Mouse (Mus musculus) megakaryocyte, embryonic 14.5 days (primary cell): ENCODE measurements around the gene Dusp27. TPM values are rescaled to one million over a fixed set of nuclear protein-coding genes. Genes with fewer than 3 reads are reported as not detected.

Experiments used
- H3K27me3 ChIP-seq: replicated peaks from 2 replicates; pipeline ENCODE3; 2012; ENCODE audit warnings: inconsistent platforms
- H3K36me3 ChIP-seq: replicated peaks from 2 replicates; pipeline ENCODE3; 2012; ENCODE audit warnings: low read length, inconsistent platforms, mixed read lengths
- H3K4me1 ChIP-seq: 2 replicates; pipeline ENCODE4 v1.6.1; 2012; ENCODE audit warnings: inconsistent platforms
- H3K4me3 ChIP-seq: replicated peaks from 2 replicates; pipeline ENCODE3; 2012; ENCODE audit warnings: moderate library complexity, mild to moderate bottlenecking, inconsistent platforms
- H3K9me3 ChIP-seq: 2 replicates; pipeline ENCODE4 v1.6.1; 2012; ENCODE audit warnings: inconsistent platforms
- FLI1 ChIP-seq: IDR thresholded peaks from 2 replicates; pipeline ENCODE4 v1.6.1; 2012; ENCODE audit warnings: low read length, inconsistent platforms, mixed read lengths
- GATA1 ChIP-seq: IDR thresholded peaks from 3 replicates; pipeline ENCODE4 v1.6.1; 2012; ENCODE audit warnings: mixed read lengths, low read length, inconsistent platforms, borderline replicate concordance
- polyA plus RNA-seq: library from polyadenylated mRNA; stranded (reverse); fragments of >175 nt; gene quantifications from 2 replicates; pipeline ENCODE4 v1.2.3, GENCODE M21; 2012; ENCODE audit warnings: low replicate concordance; ENCODE audit not compliant: insufficient read depth

The Dusp27 gene
- polyA plus RNA-seq, 1 experiment = not detected

GRCm38 (mm10) chr1:166160111-166160510, 32.4 kb upstream of the Dusp27 start:
- H3K9me3 ChIP-seq = peaks cover 6% of the 10 kb centered on the region; the same call in 1 of the 2 replicates
- no peak for TF ChIP-seq GATA1
- no peak for TF ChIP-seq FLI1
- H3K27me3 ChIP-seq = peaks cover 50% of the 10 kb centered on the region
- H3K36me3 ChIP-seq = no peaks in the 10 kb centered on the region
- no peak overlapping the region for H3K4me3 ChIP-seq
- H3K4me1 ChIP-seq = 0 out of 2 replicates have a peak, but pooled peaks cover 7% of the 10 kb centered on the region

- Histone ChIP-seq H3K9me3 (peaks cover 8% of the 10 kb centered on the region; the same call in 1 of the 2 replicates), H3K27me3 (peaks cover 47% of the 10 kb centered on the region), H3K4me1 (peaks cover 16% of the 10 kb centered on the region), H3K36me3 (no peaks in the 10 kb centered on the region), H3K4me3 (no peak overlapping the region)
- TF ChIP-seq FLI1 = no peak
- no peak for TF ChIP-seq GATA1
Measured at GRCm38 (mm10) chr1:166158664-166159063, 30.9 kb upstream of the Dusp27 start.

- Histone ChIP-seq H3K9me3 (peaks cover 8% of the 10 kb centered on the region; the same call in 1 of the 2 replicates), H3K27me3 (peaks cover 44% of the 10 kb centered on the region), H3K4me3 (no peak overlapping the region), H3K36me3 (no peaks in the 10 kb centered on the region), H3K4me1 (peaks cover 26% of the 10 kb centered on the region)
- TF ChIP-seq GATA1 (no peak), FLI1 (no peak)
Measured at GRCm38 (mm10) chr1:166157712-166158111, 30.0 kb upstream of the Dusp27 start.

DNA sequence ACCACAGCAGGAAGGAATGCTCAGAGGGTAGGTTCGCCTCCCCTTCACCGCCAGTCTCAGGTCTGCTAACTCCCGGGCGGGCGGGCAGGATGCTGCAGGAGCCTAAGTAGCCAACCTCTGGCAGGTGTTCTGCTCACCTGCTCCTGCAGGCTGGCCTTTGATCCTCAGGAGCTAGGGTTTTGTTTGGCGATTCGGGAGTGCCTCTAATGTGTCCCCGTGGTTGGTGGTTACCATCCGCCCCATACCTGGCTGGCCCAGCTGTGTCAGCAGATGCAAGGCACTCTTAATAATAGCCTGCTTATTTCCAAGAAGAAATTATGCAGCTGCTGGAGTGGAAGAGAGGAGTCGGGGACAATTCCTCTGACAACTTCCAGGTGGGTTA, 27.4 kb upstream of the Dusp27 start:
- no peak for TF ChIP-seq GATA1
- TF ChIP-seq FLI1 = no peak
- Histone ChIP-seq H3K9me3 (peaks cover 8% of the 10 kb centered on the region; the same call in 1 of the 2 replicates), H3K36me3 (no peaks in the 10 kb centered on the region), H3K4me1 (peaks cover 38% of the 10 kb centered on the region), H3K4me3 (no peak overlapping the region), H3K27me3 (peaks cover 35% of the 10 kb centered on the region)

DNA sequence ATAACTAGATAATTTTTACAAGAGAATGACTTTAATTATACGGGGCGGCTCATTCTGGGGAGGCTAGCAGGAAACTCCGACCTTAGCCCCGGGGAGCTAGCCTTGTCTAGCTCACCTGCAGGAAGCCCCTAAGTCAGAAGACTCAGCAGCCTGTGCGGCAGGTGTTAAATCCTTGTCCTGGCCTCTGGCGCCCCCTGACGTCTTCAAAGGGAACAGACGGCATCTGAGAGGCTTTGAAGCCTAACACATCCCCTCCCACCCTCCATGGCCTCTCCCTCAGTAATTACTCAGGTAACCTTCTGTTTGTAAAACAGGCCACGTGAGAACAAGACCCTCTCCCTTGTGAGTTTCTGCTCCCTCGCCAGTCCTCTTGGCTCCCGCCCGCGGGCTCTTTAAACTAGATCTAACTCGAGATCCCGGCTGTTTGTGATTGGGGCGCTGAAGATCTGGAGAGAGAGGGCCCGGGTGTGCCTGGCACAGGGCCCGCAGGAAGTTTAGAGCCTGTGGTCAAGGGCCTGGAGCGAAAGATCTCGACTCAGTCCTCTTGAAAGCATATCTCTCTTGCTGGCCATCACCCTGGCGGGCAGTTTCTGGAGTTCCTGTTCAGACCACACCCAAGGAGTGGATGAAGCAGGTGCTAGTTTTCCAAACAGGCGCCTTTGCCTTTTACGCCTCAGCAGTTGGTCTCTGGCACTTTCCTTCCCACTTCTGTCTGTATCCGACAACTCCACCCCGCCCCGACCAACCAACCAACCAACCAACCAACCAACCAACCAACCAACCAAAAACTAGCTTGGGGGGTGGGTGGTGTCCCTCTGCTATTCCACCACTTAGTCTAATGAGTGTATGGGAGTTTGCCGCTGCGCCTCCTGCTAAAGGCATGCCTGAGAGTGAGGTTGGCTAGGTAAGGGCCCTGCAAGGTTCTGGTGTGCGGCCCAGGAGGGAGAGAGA, 26.7 kb upstream of the Dusp27 start:
- TF ChIP-seq FLI1 (no peak), GATA1 (no peak)
- peaks cover 31% of the 10 kb centered on the region for H3K27me3 ChIP-seq

DNA sequence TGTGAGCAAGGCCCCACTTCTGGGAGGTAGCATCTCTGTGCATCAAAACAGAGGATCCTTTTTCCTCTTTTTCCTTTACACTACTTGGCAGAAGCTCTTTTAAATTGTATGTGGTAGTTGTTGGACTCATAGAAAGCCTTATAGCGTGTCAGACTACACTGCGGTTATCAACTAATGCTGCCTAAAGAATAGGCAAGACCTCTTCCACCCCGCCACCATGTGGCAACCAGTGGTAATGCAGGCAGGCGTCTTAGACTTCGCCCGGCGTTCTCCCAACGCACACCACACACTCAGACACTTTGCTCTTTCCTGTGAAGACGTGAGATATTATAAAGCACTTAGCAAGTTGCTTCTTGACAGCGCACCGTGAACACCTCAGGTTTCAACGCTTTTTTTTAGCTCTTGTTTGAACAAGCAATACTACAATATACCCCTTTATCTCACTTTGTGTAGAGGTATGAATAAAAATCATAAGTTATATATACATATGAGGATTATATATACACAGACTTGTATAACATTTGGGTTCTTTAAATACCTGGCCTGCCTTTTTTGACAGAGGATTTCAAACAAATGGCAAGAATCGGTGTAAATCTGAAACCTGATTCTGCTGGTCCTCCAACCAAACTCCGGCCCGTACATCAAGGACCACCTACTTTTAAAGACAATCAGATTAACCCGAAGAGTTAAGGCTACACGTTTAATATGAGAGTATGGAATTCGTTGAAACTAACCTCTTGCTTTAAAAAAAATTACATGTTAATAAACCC, 25.8 kb upstream of the Dusp27 start:
- Histone ChIP-seq H3K27me3 (peaks cover 25% of the 10 kb centered on the region), H3K36me3 (no peaks in the 10 kb centered on the region), H3K9me3 (peaks cover 8% of the 10 kb centered on the region; the same call in 1 of the 2 replicates), H3K4me1 (peaks cover 52% of the 10 kb centered on the region), H3K4me3 (peak overlapping the region; percentile 80)
- TF ChIP-seq GATA1 (no peak), FLI1 (no peak)

More for the DNA sequence above, 26.7 kb upstream of the Dusp27 start:
- Histone ChIP-seq H3K4me3 (peak overlapping the region; percentile 71), H3K36me3 (no peaks in the 10 kb centered on the region), H3K9me3 (peaks cover 8% of the 10 kb centered on the region; the same call in 1 of the 2 replicates), H3K4me1 (peaks cover 45% of the 10 kb centered on the region)

GRCm38 (mm10) chr1:166152034-166152433, 24.3 kb upstream of the Dusp27 start:
- H3K4me3 ChIP-seq = no peak overlapping the region
- peaks cover 56% of the 10 kb centered on the region for H3K4me1 ChIP-seq
- H3K36me3 ChIP-seq = no peaks in the 10 kb centered on the region
- H3K27me3 ChIP-seq = peaks cover 17% of the 10 kb centered on the region
- TF ChIP-seq FLI1 (no peak), GATA1 (no peak)
- peaks cover 8% of the 10 kb centered on the region; the same call in 1 of the 2 replicates for H3K9me3 ChIP-seq

DNA sequence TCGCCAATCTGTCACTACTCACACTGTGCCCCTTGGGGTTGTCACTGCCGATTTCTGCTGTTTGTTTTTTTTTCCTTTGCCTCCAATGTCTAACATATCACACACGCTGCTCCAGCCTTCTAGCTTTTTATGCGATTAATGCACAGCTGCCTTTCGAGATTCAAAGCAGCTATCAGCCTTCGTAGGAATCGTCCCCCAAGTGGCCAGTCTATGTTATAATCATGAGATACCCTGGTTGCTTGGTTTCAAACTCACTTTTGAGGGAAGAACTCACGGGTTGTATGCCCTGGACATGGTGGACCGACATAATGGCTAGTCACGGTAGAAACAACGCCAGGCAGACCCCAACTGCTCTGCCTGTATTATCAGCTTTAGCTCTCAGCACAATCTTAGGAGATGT, 23.6 kb upstream of the Dusp27 start:
- Histone ChIP-seq H3K27me3 (peaks cover 19% of the 10 kb centered on the region), H3K36me3 (no peaks in the 10 kb centered on the region), H3K4me3 (no peak overlapping the region), H3K4me1 (peaks cover 56% of the 10 kb centered on the region), H3K9me3 (peaks cover 8% of the 10 kb centered on the region; the same call in 1 of the 2 replicates)
- TF ChIP-seq FLI1 = no peak
- no peak for TF ChIP-seq GATA1

GRCm38 (mm10) chr1:166150035-166150434, 22.3 kb upstream of the Dusp27 start:
- peaks cover 1% of the 10 kb centered on the region; the same call in 1 of the 2 replicates for H3K9me3 ChIP-seq
- no peak for TF ChIP-seq FLI1
- no peak for TF ChIP-seq GATA1
- H3K4me1 ChIP-seq = peaks cover 56% of the 10 kb centered on the region
- H3K4me3 ChIP-seq = no peak overlapping the region
- peaks cover 14% of the 10 kb centered on the region for H3K27me3 ChIP-seq
- H3K36me3 ChIP-seq = no peaks in the 10 kb centered on the region
